Mouse (Mus musculus): ENCODE measurements around the gene Pip5k1b.

Gene Pip5k1b

GRCm38 (mm10) chr19:24416975-24417658 is 138.6 kb downstream of the Pip5k1b start:
- DNase-seq (ENCODE audit: low spot score in 2 of 2): no peak

- DNase-seq (ENCODE audit: low spot score in 2 of 2): peak; percentile 31 to 36
Measured at GRCm38 (mm10) chr19:24415778-24416621, 139.7 kb downstream of the Pip5k1b start.

GRCm38 (mm10) chr19:24408863-24409564 is 146.7 kb downstream of the Pip5k1b start:
- no peak for DNase-seq (ENCODE audit: low spot score in 2 of 2)

- DNase-seq (ENCODE audit: low spot score in 2 of 2): no peak
Measured at GRCm38 (mm10) chr19:24404716-24405115, 151.0 kb downstream of the Pip5k1b start.

GRCm38 (mm10) chr19:24403245-24403644 is 152.4 kb downstream of the Pip5k1b start:
- peak; percentile 26 to 54 for DNase-seq (ENCODE audit: low spot score in 2 of 2)

- DNase-seq (ENCODE audit: low spot score in 2 of 2): no peak
Measured at GRCm38 (mm10) chr19:24393920-24394319, 161.8 kb downstream of the Pip5k1b start.

- no peak for DNase-seq (ENCODE audit: low spot score in 2 of 2)
Measured at GRCm38 (mm10) chr19:24391519-24392251, 164.0 kb downstream of the Pip5k1b start.

GRCm38 (mm10) chr19:24386956-24387865 is 168.5 kb downstream of the Pip5k1b start:
- no peak for DNase-seq (ENCODE audit: low spot score in 2 of 2)

- no peak for DNase-seq (ENCODE audit: low spot score in 2 of 2)
Measured at GRCm38 (mm10) chr19:24378470-24378869, 177.2 kb downstream of the Pip5k1b start.

- peak; percentile 31 to 42 for DNase-seq (ENCODE audit: low spot score in 2 of 2)
Measured at GRCm38 (mm10) chr19:24371763-24372640, 183.7 kb downstream of the Pip5k1b start.

- DNase-seq (ENCODE audit: low spot score in 2 of 2): no peak
Measured at GRCm38 (mm10) chr19:24368419-24368818, 187.3 kb downstream of the Pip5k1b start.

GRCm38 (mm10) chr19:24367722-24368121 is 187.9 kb downstream of the Pip5k1b start:
- DNase-seq (ENCODE audit: low spot score in 2 of 2): peak in 1 of 2 experiments; percentile 37

GRCm38 (mm10) chr19:24366747-24367146 is 188.9 kb downstream of the Pip5k1b start:
- no peak for DNase-seq (ENCODE audit: low spot score in 2 of 2)

- no peak for DNase-seq (ENCODE audit: low spot score in 2 of 2)
Measured at GRCm38 (mm10) chr19:24362626-24363321, 192.9 kb downstream of the Pip5k1b start.

GRCm38 (mm10) chr19:24359270-24359669 is 196.4 kb downstream of the Pip5k1b start:
- DNase-seq (ENCODE audit: low spot score in 2 of 2): no peak

- DNase-seq (ENCODE audit: low spot score in 2 of 2): no peak
Measured at GRCm38 (mm10) chr19:24352298-24352959, 203.2 kb downstream of the Pip5k1b start.

- DNase-seq (ENCODE audit: low spot score in 2 of 2): no peak
Measured at GRCm38 (mm10) chr19:24344501-24344900, 211.2 kb downstream of the Pip5k1b start.

GRCm38 (mm10) chr19:24342786-24343185 is 212.9 kb downstream of the Pip5k1b start:
- DNase-seq (ENCODE audit: low spot score in 2 of 2): no peak
